Mouse (Mus musculus): ENCODE measurements around the gene Sdhc. TPM values are rescaled to one million over a fixed set of nuclear protein-coding genes. Genes with fewer than 3 reads are reported as not detected.
A peak's percentile ranks its signal among the peaks of the same experiment; 100 is the strongest.

Gene Sdhc
- total and polyA plus RNA-seq, 2 experiments from 2014 or later = 263 to 313 TPM

- Histone ChIP-seq H3K4me2 (ENCODE audit: low read depth, low read length, poor library complexity, severe bottlenecking) (no peak overlapping the region), H3K9me3 (ENCODE audit: low read length) (no peaks in the 10 kb centered on the region), H3K36me3 (ENCODE audit: insufficient read depth, low read length) (no peaks in the 10 kb centered on the region), H3K27me3 (ENCODE audit: insufficient read depth, low read length) (no peaks in the 10 kb centered on the region), H3K4me1 (ENCODE audit: insufficient read depth, low read length) (no peaks in the 10 kb centered on the region), H3K4me3 (ENCODE audit: low read depth, low read length) (no peak overlapping the region), H3K27ac (ENCODE audit: low read depth, low read length) (no peak overlapping the region), H3K9ac (replicated peaks; ENCODE audit: low read length, poor library complexity, severe bottlenecking) (no peak overlapping the region)
- ATAC-seq (ENCODE audit: low FRiP score) (no peak), DNase-seq (ENCODE audit: low spot score) (no peak)
- WGBS = 82% methylated on average over 4 of the region's 4 CpGs
- TF ChIP-seq CTCF (IDR thresholded peaks at IDR 0.05) = no peak; the same call in 1 of the 2 replicates
Measured at GRCm38 (mm10) chr1:171112986-171113385, 37.4 kb downstream of the Sdhc start.

- no peak overlapping the region; the same call in 1 of the 2 replicates for H3K9ac ChIP-seq (replicated peaks; ENCODE audit: low read length, poor library complexity, severe bottlenecking)
- H3K4me1 ChIP-seq (ENCODE audit: insufficient read depth, low read length) = no peaks in the 10 kb centered on the region
- no peak overlapping the region; the same call in 1 of the 2 replicates for H3K27ac ChIP-seq (ENCODE audit: low read depth, low read length)
- peak overlapping the region; percentile 69 for H3K4me2 ChIP-seq (ENCODE audit: low read depth, low read length, poor library complexity, severe bottlenecking)
- no peaks in the 10 kb centered on the region for H3K36me3 ChIP-seq (ENCODE audit: insufficient read depth, low read length)
- 3% methylated on average over 15 of the region's 15 CpGs for WGBS
- peak; percentile 49 for DNase-seq (ENCODE audit: low spot score)
- H3K4me3 ChIP-seq (ENCODE audit: low read depth, low read length) = peak overlapping the region; percentile 51
- TF ChIP-seq CTCF (IDR thresholded peaks at IDR 0.05) = peak; percentile 7; the same call in 1 of the 2 replicates
- H3K27me3 ChIP-seq (ENCODE audit: insufficient read depth, low read length) = no peaks in the 10 kb centered on the region
- H3K9me3 ChIP-seq (ENCODE audit: low read length) = no peaks in the 10 kb centered on the region
- ATAC-seq (ENCODE audit: low FRiP score) = no peak
Measured at GRCm38 (mm10) chr1:171111781-171112575, 38.4 kb downstream of the Sdhc start.

GRCm38 (mm10) chr1:171111020-171111780, 39.2 kb downstream of the Sdhc start:
- Histone ChIP-seq H3K27me3 (ENCODE audit: insufficient read depth, low read length) (no peaks in the 10 kb centered on the region), H3K36me3 (ENCODE audit: insufficient read depth, low read length) (no peaks in the 10 kb centered on the region), H3K4me1 (ENCODE audit: insufficient read depth, low read length) (no peaks in the 10 kb centered on the region), H3K4me3 (ENCODE audit: low read depth, low read length) (peak overlapping the region; percentile 51), H3K9me3 (ENCODE audit: low read length) (no peaks in the 10 kb centered on the region), H3K27ac (ENCODE audit: low read depth, low read length) (peak overlapping the region; percentile 89), H3K4me2 (ENCODE audit: low read depth, low read length, poor library complexity, severe bottlenecking) (peak overlapping the region; percentile 69), H3K9ac (replicated peaks; ENCODE audit: low read length, poor library complexity, severe bottlenecking) (peak overlapping the region; percentile 46)
- peak; percentile 97 for TF ChIP-seq CTCF (IDR thresholded peaks at IDR 0.05)
- peak; percentile 98 for DNase-seq (ENCODE audit: low spot score)
- WGBS = under 1% methylated on average over 38 of the region's 38 CpGs
- peak; percentile 90 for ATAC-seq (ENCODE audit: low FRiP score)

- Histone ChIP-seq H3K27me3 (ENCODE audit: insufficient read depth, low read length) (no peaks in the 10 kb centered on the region), H3K9me3 (ENCODE audit: low read length) (no peaks in the 10 kb centered on the region), H3K4me1 (ENCODE audit: insufficient read depth, low read length) (no peaks in the 10 kb centered on the region), H3K4me3 (ENCODE audit: low read depth, low read length) (peak overlapping the region; percentile 51), H3K9ac (replicated peaks; ENCODE audit: low read length, poor library complexity, severe bottlenecking) (peak overlapping the region; percentile 46; the same call in 1 of the 2 replicates), H3K36me3 (ENCODE audit: insufficient read depth, low read length) (no peaks in the 10 kb centered on the region), H3K4me2 (ENCODE audit: low read depth, low read length, poor library complexity, severe bottlenecking) (peak overlapping the region; percentile 69), H3K27ac (ENCODE audit: low read depth, low read length) (peak overlapping the region; percentile 89)
- no peak for TF ChIP-seq CTCF (IDR thresholded peaks at IDR 0.05)
- no peak for DNase-seq (ENCODE audit: low spot score)
- peak; percentile 57; the same call in 1 of the 2 replicates for ATAC-seq (ENCODE audit: low FRiP score)
- WGBS = 5% methylated on average over 15 of the region's 15 CpGs
Measured at GRCm38 (mm10) chr1:171110659-171111019, 39.8 kb downstream of the Sdhc start.

- H3K4me3 ChIP-seq (ENCODE audit: low read depth, low read length) = no peak overlapping the region
- H3K27me3 ChIP-seq (ENCODE audit: insufficient read depth, low read length) = no peaks in the 10 kb centered on the region
- no peaks in the 10 kb centered on the region for H3K9me3 ChIP-seq (ENCODE audit: low read length)
- ATAC-seq (ENCODE audit: low FRiP score) = no peak
- no peak overlapping the region for H3K9ac ChIP-seq (replicated peaks; ENCODE audit: low read length, poor library complexity, severe bottlenecking)
- WGBS = 44% methylated on average over 9 of the region's 9 CpGs
- H3K4me2 ChIP-seq (ENCODE audit: low read depth, low read length, poor library complexity, severe bottlenecking) = no peak overlapping the region
- DNase-seq (ENCODE audit: low spot score) = no peak
- no peaks in the 10 kb centered on the region for H3K4me1 ChIP-seq (ENCODE audit: insufficient read depth, low read length)
- H3K27ac ChIP-seq (ENCODE audit: low read depth, low read length) = no peak overlapping the region
- H3K36me3 ChIP-seq (ENCODE audit: insufficient read depth, low read length) = no peaks in the 10 kb centered on the region
- TF ChIP-seq CTCF (IDR thresholded peaks at IDR 0.05) = no peak
Measured at GRCm38 (mm10) chr1:171109620-171110019, 40.8 kb downstream of the Sdhc start.

- ATAC-seq (ENCODE audit: low FRiP score) (no peak), DNase-seq (ENCODE audit: low spot score) (no peak)
- no peak overlapping the region for H3K27ac ChIP-seq (ENCODE audit: low read depth, low read length)
- H3K4me3 ChIP-seq (ENCODE audit: low read depth, low read length) = no peak overlapping the region
- H3K9me3 ChIP-seq (ENCODE audit: low read length) = no peaks in the 10 kb centered on the region
- no peaks in the 10 kb centered on the region for H3K27me3 ChIP-seq (ENCODE audit: insufficient read depth, low read length)
- 76% methylated on average over 6 of the region's 6 CpGs for WGBS
- H3K36me3 ChIP-seq (ENCODE audit: insufficient read depth, low read length) = no peaks in the 10 kb centered on the region
- H3K4me1 ChIP-seq (ENCODE audit: insufficient read depth, low read length) = no peaks in the 10 kb centered on the region
- H3K9ac ChIP-seq (replicated peaks; ENCODE audit: low read length, poor library complexity, severe bottlenecking) = no peak overlapping the region
- no peak for TF ChIP-seq CTCF (IDR thresholded peaks at IDR 0.05)
- H3K4me2 ChIP-seq (ENCODE audit: low read depth, low read length, poor library complexity, severe bottlenecking) = no peak overlapping the region
Measured at GRCm38 (mm10) chr1:171105226-171105625, 45.2 kb downstream of the Sdhc start.

Measured in midbrain, postnatal 0 days (tissue).